Mouse (Mus musculus) limb, embryonic 10.5 days (tissue): ENCODE results near the gene Disc1. TPM values are rescaled to one million over a fixed set of nuclear protein-coding genes. Genes with fewer than 3 reads are reported as not detected.
A peak's percentile ranks its signal among the peaks of the same experiment; 100 is the strongest.

Source experiments
- DNase-seq: peaks from one replicate; pipeline ENCODE4 v3.0.0-alpha.2; 2017; ENCODE audit warnings: low spot score
- H3K27ac ChIP-seq: fragments of 300-500 bp; sonication (generic); 2 replicates; pipeline ENCODE4 v1.5.1; 2016; ENCODE audit warnings: mild to moderate bottlenecking
- H3K27me3 ChIP-seq: fragments of 300-500 bp; sonication (generic); 2 replicates; pipeline ENCODE4 v1.6.1; 2016; ENCODE audit warnings: low read depth, mild to moderate bottlenecking; ENCODE audit not compliant: poor library complexity, severe bottlenecking
- H3K36me3 ChIP-seq: fragments of 300-500 bp; sonication (generic); 2 replicates; pipeline ENCODE4 v1.6.1; 2016; ENCODE audit warnings: mild to moderate bottlenecking, moderate library complexity
- H3K4me1 ChIP-seq: fragments of 300-500 bp; sonication (generic); 2 replicates; pipeline ENCODE4 v1.6.1; 2016
- H3K4me3 ChIP-seq: fragments of 300-500 bp; sonication (generic); 2 replicates; pipeline ENCODE4 v1.5.1; 2016; ENCODE audit warnings: mild to moderate bottlenecking, moderate library complexity
- H3K9me3 ChIP-seq: fragments of 300-500 bp; sonication (generic); replicated peaks from 2 replicates; pipeline ENCODE4 v1.6.1; 2016; ENCODE audit warnings: mild to moderate bottlenecking
- WGBS: fragments of 180-500 bp; shearing (Covaris S2); methylation state at CpG from one replicate; pipeline ENCODE4 v1.1.7; 2016; 5-methylcytosine and 5-hydroxymethylcytosine counted together
- polyA plus RNA-seq: library from polyadenylated mRNA; unstranded; fragments of >200 nt; fragmentation: Nextera tagmentation; extraction: Ambion mirVana; gene quantifications from 2 replicates; pipeline ENCODE4 v1.2.1, GENCODE M21; 2016

Disc1 gene
- polyA plus RNA-seq, 1 experiment from 2014 or later: 1.3 TPM

GRCm38 (mm10) chr8:125113171-125113570, 59.2 kb downstream of the Disc1 start:
- H3K27ac ChIP-seq: no peak overlapping the region
- peaks cover 10% of the 10 kb centered on the region; the same call in 1 of the 2 replicates for H3K27me3 ChIP-seq
- H3K4me1 ChIP-seq: 0 out of 2 replicates have a peak, but pooled peaks cover 7% of the 10 kb centered on the region
- H3K4me3 ChIP-seq: no peak overlapping the region
- no peaks in the 10 kb centered on the region for H3K36me3 ChIP-seq
- WGBS: 81% methylated on average over 9 of the region's 9 CpGs
- H3K9me3 ChIP-seq: no peaks in the 10 kb centered on the region
- DNase-seq: no peak

- Histone ChIP-seq H3K27ac (no peak overlapping the region), H3K4me3 (no peak overlapping the region), H3K27me3 (peaks cover 16% of the 10 kb centered on the region; the same call in 1 of the 2 replicates), H3K9me3 (no peaks in the 10 kb centered on the region), H3K36me3 (no peaks in the 10 kb centered on the region), H3K4me1 (0 out of 2 replicates have a peak, but pooled peaks cover 7% of the 10 kb centered on the region)
- 91% methylated on average over 3 of the region's 3 CpGs for WGBS
- DNase-seq: no peak
Observed at GRCm38 (mm10) chr8:125113831-125114230, 59.8 kb downstream of the Disc1 start.

GRCm38 (mm10) chr8:125115321-125115720, 61.3 kb downstream of the Disc1 start:
- DNase-seq: no peak
- Histone ChIP-seq H3K27ac (no peak overlapping the region), H3K36me3 (no peaks in the 10 kb centered on the region), H3K9me3 (no peaks in the 10 kb centered on the region), H3K4me1 (0 out of 2 replicates have a peak, but pooled peaks cover 7% of the 10 kb centered on the region), H3K4me3 (no peak overlapping the region), H3K27me3 (peaks cover 16% of the 10 kb centered on the region; the same call in 1 of the 2 replicates)
- WGBS: 75% methylated on average over 5 of the region's 5 CpGs

- Histone ChIP-seq H3K4me3 (no peak overlapping the region), H3K36me3 (no peaks in the 10 kb centered on the region), H3K27me3 (peaks cover 16% of the 10 kb centered on the region; the same call in 1 of the 2 replicates), H3K27ac (no peak overlapping the region), H3K9me3 (no peaks in the 10 kb centered on the region), H3K4me1 (peaks cover 16% of the 10 kb centered on the region)
- peak; percentile 57 for DNase-seq
- 12% methylated on average over 2 of the region's 2 CpGs for WGBS
Observed at GRCm38 (mm10) chr8:125116616-125117015, 62.6 kb downstream of the Disc1 start.

GRCm38 (mm10) chr8:125126482-125126881, 72.5 kb downstream of the Disc1 start:
- DNase-seq: no peak
- Histone ChIP-seq H3K36me3 (no peaks in the 10 kb centered on the region), H3K9me3 (no peaks in the 10 kb centered on the region), H3K4me1 (peaks cover 9% of the 10 kb centered on the region), H3K27me3 (peaks cover 8% of the 10 kb centered on the region), H3K27ac (no peak overlapping the region), H3K4me3 (no peak overlapping the region)
- 93% methylated on average over 4 of the region's 4 CpGs for WGBS

- 87% methylated on average over 7 of the region's 7 CpGs for WGBS
- DNase-seq: no peak
- Histone ChIP-seq H3K27ac (no peak overlapping the region), H3K9me3 (no peaks in the 10 kb centered on the region), H3K4me1 (peaks cover 10% of the 10 kb centered on the region), H3K36me3 (no peaks in the 10 kb centered on the region), H3K27me3 (peaks cover 12% of the 10 kb centered on the region), H3K4me3 (no peak overlapping the region)
Observed at GRCm38 (mm10) chr8:125127621-125128020, 73.6 kb downstream of the Disc1 start.

- Histone ChIP-seq H3K27ac (no peak overlapping the region), H3K4me1 (peaks cover 16% of the 10 kb centered on the region), H3K27me3 (peaks cover 12% of the 10 kb centered on the region), H3K36me3 (no peaks in the 10 kb centered on the region), H3K4me3 (no peak overlapping the region), H3K9me3 (no peaks in the 10 kb centered on the region)
- peak; percentile 75 for DNase-seq
- 31% methylated on average over 6 of the region's 6 CpGs for WGBS
Observed at GRCm38 (mm10) chr8:125128305-125128704, 74.3 kb downstream of the Disc1 start.

- Histone ChIP-seq H3K4me3 (no peak overlapping the region), H3K27me3 (peaks cover 12% of the 10 kb centered on the region), H3K4me1 (peaks cover 22% of the 10 kb centered on the region), H3K9me3 (no peaks in the 10 kb centered on the region), H3K36me3 (no peaks in the 10 kb centered on the region), H3K27ac (no peak overlapping the region)
- WGBS: 87% methylated on average over 6 of the region's 6 CpGs
- no peak for DNase-seq
Observed at GRCm38 (mm10) chr8:125130835-125131234, 76.8 kb downstream of the Disc1 start.

GRCm38 (mm10) chr8:125131265-125131664, 77.3 kb downstream of the Disc1 start:
- H3K27ac ChIP-seq: no peak overlapping the region
- no peaks in the 10 kb centered on the region for H3K9me3 ChIP-seq
- no peak overlapping the region for H3K4me3 ChIP-seq
- peaks cover 22% of the 10 kb centered on the region for H3K4me1 ChIP-seq
- DNase-seq: no peak
- H3K27me3 ChIP-seq: peaks cover 12% of the 10 kb centered on the region
- H3K36me3 ChIP-seq: no peaks in the 10 kb centered on the region
- WGBS: 83% methylated on average over 7 of the region's 7 CpGs

GRCm38 (mm10) chr8:125133685-125134114, 79.7 kb downstream of the Disc1 start:
- H3K4me1 ChIP-seq: peaks cover 29% of the 10 kb centered on the region
- no peak overlapping the region for H3K4me3 ChIP-seq
- peaks cover 4% of the 10 kb centered on the region for H3K27me3 ChIP-seq
- no peak for DNase-seq
- H3K9me3 ChIP-seq: no peaks in the 10 kb centered on the region
- 83% methylated on average over 11 of the region's 11 CpGs for WGBS
- H3K27ac ChIP-seq: no peak overlapping the region
- H3K36me3 ChIP-seq: no peaks in the 10 kb centered on the region

GRCm38 (mm10) chr8:125134876-125135275, 80.9 kb downstream of the Disc1 start:
- 81% methylated on average over 10 of the region's 10 CpGs for WGBS
- no peak for DNase-seq
- H3K27me3 ChIP-seq: peaks cover 4% of the 10 kb centered on the region
- H3K36me3 ChIP-seq: no peaks in the 10 kb centered on the region
- no peak overlapping the region for H3K4me3 ChIP-seq
- H3K9me3 ChIP-seq: no peaks in the 10 kb centered on the region
- H3K4me1 ChIP-seq: peaks cover 38% of the 10 kb centered on the region
- 0 out of 2 replicates have a peak overlapping the region, but pooled peaks have one; percentile 19 for H3K27ac ChIP-seq

GRCm38 (mm10) chr8:125139689-125140150, 85.7 kb downstream of the Disc1 start:
- H3K4me1 ChIP-seq: peaks cover 30% of the 10 kb centered on the region
- H3K27ac ChIP-seq: peak overlapping the region; percentile 54; the same call in 1 of the 2 replicates
- H3K9me3 ChIP-seq: no peaks in the 10 kb centered on the region
- no peak for DNase-seq
- no peaks in the 10 kb centered on the region for H3K27me3 ChIP-seq
- 77% methylated on average over 13 of the region's 13 CpGs for WGBS
- H3K4me3 ChIP-seq: no peak overlapping the region
- H3K36me3 ChIP-seq: no peaks in the 10 kb centered on the region

- Histone ChIP-seq H3K27me3 (no peaks in the 10 kb centered on the region), H3K36me3 (no peaks in the 10 kb centered on the region), H3K4me3 (no peak overlapping the region), H3K27ac (no peak overlapping the region), H3K4me1 (peaks cover 24% of the 10 kb centered on the region), H3K9me3 (no peaks in the 10 kb centered on the region)
- 84% methylated on average over 7 of the region's 7 CpGs for WGBS
- DNase-seq: no peak
Observed at GRCm38 (mm10) chr8:125140965-125141364, 87.0 kb downstream of the Disc1 start.
